ENCODE assay signal across 8 mouse cellular contexts in the genomic region with DNA sequence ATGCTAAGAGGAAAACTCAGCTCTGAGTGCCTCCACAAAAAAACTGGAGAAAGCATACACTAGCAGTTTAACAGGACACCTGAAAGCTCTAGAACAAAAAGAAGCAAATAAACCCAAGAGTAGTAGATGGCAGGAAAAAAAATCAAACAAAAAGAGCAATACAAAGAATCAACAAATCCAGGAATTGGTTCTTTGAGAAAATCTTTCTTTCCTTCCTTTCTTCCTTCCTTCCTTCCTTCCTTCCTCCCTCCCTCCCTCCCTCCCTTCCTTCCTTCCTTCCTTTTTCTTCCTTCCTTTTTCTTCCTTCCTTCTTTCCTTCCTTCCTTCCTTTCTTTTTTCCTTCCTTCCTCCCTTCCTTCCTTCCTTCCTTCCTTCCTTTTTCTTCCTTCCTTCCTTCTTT.
DNase-seq lines count a peak whose midpoint lies in the region; TF ChIP-seq lines count a peak whose summit lies in the region.
"Not testable (repeated sequence)": the region's sequence is repeated elsewhere in the genome, so short reads cannot be mapped to it uniquely, and the experiment has no call there.

No protein-coding gene starts in this region.

- H3K4me1 ChIP-seq in CH12.LX (ENCODE audit: control insufficient read depth in 1 of 2, insufficient read depth in 2 of 2); MEL (ENCODE audit: control insufficient read depth in 1 of 2, insufficient read depth in 2 of 2, low read length in 2 of 2); liver, adult 2 months (ENCODE audit: control insufficient read depth, insufficient read depth, low read length): not testable (repeated sequence)

- not testable (repeated sequence) for H3K9me3 ChIP-seq in CH12.LX (replicated peaks; ENCODE audit: low read length); MEL (replicated peaks; ENCODE audit: insufficient read depth, low read length)

- in situ Hi-C loops in CH12.LX (cut with MboI; ENCODE audit: low pct_ligation_motif_present, low pct_unique_long_range_greater_than_20kb, low sequenced_read_pairs), result not testable (repeated sequence)

- not testable (repeated sequence) for H3K36me3 ChIP-seq in CH12.LX (replicated peaks in 1 of 2; ENCODE audit: control insufficient read depth in 1 of 2, insufficient read depth in 1 of 2, low read length in 1 of 2); MEL (ENCODE audit: control insufficient read depth in 1 of 2, insufficient read depth in 2 of 2, low read length in 2 of 2); liver, adult 2 months (ENCODE audit: control insufficient read depth, insufficient read depth, low read length)

- H3K4me2 ChIP-seq in CH12.LX (ENCODE audit: insufficient read depth, low read depth, poor library complexity, severe bottlenecking), result not testable (repeated sequence)

- TF ChIP-seq RAD21 in CH12.LX (IDR thresholded peaks at IDR 0.05; ENCODE audit: low read depth, low read length); MEL (IDR thresholded peaks at IDR 0.05; ENCODE audit: low read depth, low read length): not testable (repeated sequence)

- not testable (repeated sequence) for H3K4me3 ChIP-seq in CH12.LX (replicated peaks in 1 of 3; ENCODE audit: low read depth in 2 of 3, low read length in 2 of 3, poor library complexity in 1 of 3); MEL (ENCODE audit: control insufficient read depth in 1 of 2, insufficient read depth in 1 of 2, low read depth in 2 of 2, low read length in 2 of 2); liver, adult 2 months (ENCODE audit: insufficient read depth, low read depth, low read length)

- TF ChIP-seq POLR2A in CH12.LX (IDR thresholded peaks at IDR 0.05; ENCODE audit: low read depth, low read length); MEL (IDR thresholded peaks at IDR 0.05; ENCODE audit: control insufficient read depth in 1 of 2, insufficient read depth in 1 of 2, low read depth in 1 of 2, low read length in 2 of 2, poor library complexity in 1 of 2); liver, adult 2 months (IDR thresholded peaks at IDR 0.05; ENCODE audit: extremely low read depth, insufficient read depth, low read length): not testable (repeated sequence)

- H3K79me2 ChIP-seq in CH12.LX (replicated peaks; ENCODE audit: control insufficient read depth, extremely low read depth, insufficient read depth, poor library complexity, severe bottlenecking); MEL (ENCODE audit: control insufficient read depth, insufficient read depth, low read length, poor library complexity); liver, adult 2 months (ENCODE audit: control insufficient read depth, insufficient read depth, low read length): not testable (repeated sequence)

- DNase-seq in 416B (ENCODE audit: low read depth) (peak; percentile 57), CH12.LX (ENCODE audit: extremely low read depth) (peak; percentile 7), MEL (ENCODE audit: low read depth, low spot score) (peak; percentile 80), WW6 (ENCODE audit: low read depth, low spot score) (peak; percentile 26)
- DNase-seq in c-Kit-negative CD71-positive TER-119-positive erythroid progenitor cells, embryonic 14.5 days (ENCODE audit: low read depth, low spot score), result peak; percentile 1
- peak; percentile 11 for DNase-seq in c-Kit-positive CD71-positive TER-119-negative erythroid progenitor cells, embryonic 14.5 days (ENCODE audit: low read depth)
- peak; percentile 2 for DNase-seq in induced T-regulatory cell, adult 2 months (ENCODE audit: low read depth)
- DNase-seq in liver, adult 2 months (ENCODE audit: extremely low read depth, low read depth, low spot score), result peak; percentile 1

- H3K27ac ChIP-seq in CH12.LX (ENCODE audit: insufficient read depth, low read depth); MEL (ENCODE audit: control insufficient read depth, low read depth, low read length); liver, adult 2 months (replicated peaks; ENCODE audit: insufficient read depth, low read depth, low read length): not testable (repeated sequence)

- dilution Hi-C loops in CH12.LX (cut with MboI; ENCODE audit: extremely low pct_ligation_motif_present, extremely low pct_unique_long_range_greater_than_20kb, low sequenced_read_pairs), result not testable (repeated sequence)

- TF ChIP-seq EP300 in CH12.LX (IDR thresholded peaks at IDR 0.05; ENCODE audit: low read length); MEL (IDR thresholded peaks at IDR 0.05; ENCODE audit: low read depth in 1 of 2, low read length in 2 of 2): not testable (repeated sequence)

- not testable (repeated sequence) for TF ChIP-seq CTCF in CH12.LX (conservative IDR thresholded peaks at IDR 0.05 in 1 of 2, IDR thresholded peaks at IDR 0.05 in 1 of 2; ENCODE audit: low read depth in 2 of 2, low read length in 2 of 2); MEL (IDR thresholded peaks at IDR 0.05 in 2 of 3, conservative IDR thresholded peaks at IDR 0.05 in 1 of 3; ENCODE audit: control insufficient read depth in 1 of 3, insufficient read depth in 1 of 3, low read depth in 2 of 3, low read length in 3 of 3, poor library complexity in 1 of 3, severe bottlenecking in 1 of 3); liver, adult 2 months (IDR thresholded peaks at IDR 0.05; ENCODE audit: low read depth, low read length)

- H3K9ac ChIP-seq in CH12.LX (ENCODE audit: insufficient read depth, low read depth); MEL (ENCODE audit: control insufficient read depth, low read depth, low read length, poor library complexity, severe bottlenecking); liver, adult 2 months (ENCODE audit: low read depth, low read length): not testable (repeated sequence)

- H3K27me3 ChIP-seq in CH12.LX (replicated peaks); MEL (ENCODE audit: control insufficient read depth in 1 of 2, insufficient read depth in 2 of 2, low read length in 2 of 2); liver, adult 2 months (ENCODE audit: control insufficient read depth, insufficient read depth, low read length): not testable (repeated sequence)

Comparison
In these comparisons a context has a peak if more than half of its experiments do, and no peak if none do; other contexts are left out.
1. DNase-seq: peak in every context shown above with its lines; median percentile 80 in MEL; 57 in 416B; 26 in WW6; 11 in c-Kit-positive CD71-positive TER-119-negative erythroid progenitor cells, embryonic 14.5 days; 7 in CH12.LX; 2 in induced T-regulatory cell, adult 2 months; 1 in c-Kit-negative CD71-positive TER-119-positive erythroid progenitor cells, embryonic 14.5 days; 1 in liver, adult 2 months.